Mouse (Mus musculus) spleen, postnatal 36 days (tissue): ENCODE data around the gene Tgtp2.
A peak's percentile ranks its signal among the peaks of the same experiment; 100 is the strongest.
"Not testable (repeated sequence)": the region's sequence is repeated elsewhere in the genome, so short reads cannot be mapped to it uniquely, and the experiment has no call there.

Experiments
- DNase-seq, 2 experiments: peaks; one replicate each; pipeline ENCODE4 v3.0.0; 2022; ENCODE audit warnings: low spot score in 2 of 2, mixed read lengths in 1 of 2

Tgtp2 gene

GRCm38 (mm10) chr11:49084875-49085274 lies 20.9 kb upstream of the Tgtp2 start:
- peak; percentile 55 to 60 for DNase-seq

GRCm38 (mm10) chr11:49084385-49084784 lies 20.4 kb upstream of the Tgtp2 start:
- DNase-seq: no peak

GRCm38 (mm10) chr11:49083808-49084207 lies 19.8 kb upstream of the Tgtp2 start:
- DNase-seq: no peak

GRCm38 (mm10) chr11:49083146-49083545 lies 19.1 kb upstream of the Tgtp2 start:
- DNase-seq: no peak

GRCm38 (mm10) chr11:49081886-49082285 lies 17.9 kb upstream of the Tgtp2 start:
- no peak for DNase-seq

GRCm38 (mm10) chr11:49081356-49081755 lies 17.4 kb upstream of the Tgtp2 start:
- no peak for DNase-seq

- DNase-seq: no peak
These were observed 16.6 kb upstream of the Tgtp2 start for GRCm38 (mm10) chr11:49080636-49081035.

GRCm38 (mm10) chr11:49078719-49079118 lies 14.7 kb upstream of the Tgtp2 start:
- no peak for DNase-seq

GRCm38 (mm10) chr11:49077012-49077411 lies 13.0 kb upstream of the Tgtp2 start:
- no peak for DNase-seq

GRCm38 (mm10) chr11:49076001-49076757 lies 12.2 kb upstream of the Tgtp2 start, which contains the start of gene Ifi47:
TSS of gene Ifi47 (plus strand) at chr11:49076587.
- DNase-seq: peak in 1 of 2 experiments; percentile 45

- no peak for DNase-seq
These were observed 4.4 kb upstream of the Tgtp2 start for GRCm38 (mm10) chr11:49068358-49068757.

- DNase-seq: not testable (repeated sequence)
These were observed 2.1 kb downstream of the Tgtp2 start for GRCm38 (mm10) chr11:49061865-49062264.

- DNase-seq: not testable (repeated sequence)
These were observed 3.9 kb downstream of the Tgtp2 start for GRCm38 (mm10) chr11:49060061-49060460.

- not testable (repeated sequence) for DNase-seq
These were observed 12.1 kb downstream of the Tgtp2 start for GRCm38 (mm10) chr11:49051894-49052293.

- not testable (repeated sequence) for DNase-seq
These were observed 12.7 kb downstream of the Tgtp2 start, which contains the start of gene 9930111J21Rik2 for GRCm38 (mm10) chr11:49051093-49051891. TSS of gene 9930111J21Rik2 (minus strand) at chr11:49051242.

GRCm38 (mm10) chr11:49050064-49050463 lies 13.9 kb downstream of the Tgtp2 start:
- DNase-seq: not testable (repeated sequence)

GRCm38 (mm10) chr11:49012074-49012473 lies 51.9 kb downstream of the Tgtp2 start:
- DNase-seq: not testable (repeated sequence)
